Mouse (Mus musculus) bone marrow, adult 2 months (tissue): ENCODE results near the gene Tnfrsf11a. TPM values are rescaled to one million over a fixed set of nuclear protein-coding genes. Genes with fewer than 3 reads are reported as not detected.

Experiments used
- H3K27ac ChIP-seq: fragments of 200-500 bp; 2 replicates; pipeline ENCODE4 v1.5.1; 2012; ENCODE audit warnings: low read depth, mild to moderate bottlenecking, control low read depth, inconsistent platforms, low read length; ENCODE audit not compliant: control insufficient read depth, poor library complexity, insufficient read depth
- H3K4me1 ChIP-seq: fragments of 200-500 bp; 2 replicates; pipeline ENCODE4 v1.6.1; 2011; ENCODE audit warnings: low read length; ENCODE audit not compliant: control insufficient read depth, insufficient read depth
- H3K4me3 ChIP-seq: fragments of 200-500 bp; replicated peaks from 2 replicates; pipeline ENCODE3; 2011; ENCODE audit warnings: mild to moderate bottlenecking, low read depth, low read length, control low read depth; ENCODE audit not compliant: control insufficient read depth
- CTCF ChIP-seq: fragments of 200-500 bp; IDR thresholded peaks from 2 replicates; pipeline ENCODE4 v1.5.1; 2011; ENCODE audit warnings: low read length, control low read depth; ENCODE audit not compliant: control insufficient read depth, insufficient read depth
- POLR2A ChIP-seq: fragments of 200-500 bp; IDR thresholded peaks from 2 replicates; pipeline ENCODE4 v1.6.1; 2011; ENCODE audit warnings: low read depth, mild to moderate bottlenecking, control low read depth, low read length, borderline replicate concordance; ENCODE audit not compliant: control insufficient read depth
- WGBS: fragments of 180-500 bp; shearing (Covaris S2); methylation state at CpG from one replicate; pipeline ENCODE4 v1.1.7; 2018; 5-methylcytosine and 5-hydroxymethylcytosine counted together
- polyA plus RNA-seq: library from polyadenylated mRNA; stranded (reverse); fragments of >200 nt; gene quantifications from 2 replicates; pipeline ENCODE4 v1.2.4, GENCODE M21; 2011; ENCODE audit warnings: low replicate concordance; ENCODE audit not compliant: missing spikeins, insufficient read depth, insufficient read length

Tnfrsf11a gene
- polyA plus RNA-seq, 1 experiment, result 0.90 TPM

GRCm38 (mm10) chr1:105780079-105780456, 450 bp upstream of the Tnfrsf11a start:
- no peaks in the 10 kb centered on the region for H3K4me1 ChIP-seq
- WGBS, result 20% methylated on average over 12 of the region's 12 CpGs
- TF ChIP-seq CTCF, result no peak
- no peak for TF ChIP-seq POLR2A
- no peak overlapping the region for H3K4me3 ChIP-seq
- no peak overlapping the region for H3K27ac ChIP-seq

- H3K27ac ChIP-seq, result no peak overlapping the region
- TF ChIP-seq CTCF (no peak), POLR2A (no peak)
- 31% methylated on average over 12 of the region's 12 CpGs for WGBS
Measured at GRCm38 (mm10) chr1:105781391-105782146, 1.1 kb downstream of the Tnfrsf11a start.

GRCm38 (mm10) chr1:105784257-105785016, 3.9 kb downstream of the Tnfrsf11a start:
- TF ChIP-seq POLR2A (no peak), CTCF (no peak)
- WGBS, result 55% methylated on average over 5 of the region's 5 CpGs
- Histone ChIP-seq H3K4me3 (no peak overlapping the region), H3K27ac (no peak overlapping the region), H3K4me1 (no peaks in the 10 kb centered on the region)

More at GRCm38 (mm10) chr1:105781391-105782146, 1.1 kb downstream of the Tnfrsf11a start:
- Histone ChIP-seq H3K4me1 (no peaks in the 10 kb centered on the region), H3K4me3 (no peak overlapping the region)

GRCm38 (mm10) chr1:105785146-105785545, 4.6 kb downstream of the Tnfrsf11a start:
- Histone ChIP-seq H3K4me3 (no peak overlapping the region), H3K27ac (no peak overlapping the region), H3K4me1 (no peaks in the 10 kb centered on the region)
- 31% methylated on average over 4 of the region's 4 CpGs for WGBS
- no peak for TF ChIP-seq CTCF
- TF ChIP-seq POLR2A, result no peak

GRCm38 (mm10) chr1:105786731-105787357, 6.3 kb downstream of the Tnfrsf11a start:
- no peak overlapping the region for H3K4me3 ChIP-seq
- H3K4me1 ChIP-seq, result no peaks in the 10 kb centered on the region
- no peak overlapping the region for H3K27ac ChIP-seq
- no peak for TF ChIP-seq CTCF
- no peak for TF ChIP-seq POLR2A
- 35% methylated on average over 6 of the region's 6 CpGs for WGBS

- WGBS, result 41% methylated on average over 3 of the region's 3 CpGs
- Histone ChIP-seq H3K4me3 (no peak overlapping the region), H3K4me1 (no peaks in the 10 kb centered on the region), H3K27ac (no peak overlapping the region)
- TF ChIP-seq CTCF (no peak), POLR2A (no peak)
Measured at GRCm38 (mm10) chr1:105790103-105790502, 9.6 kb downstream of the Tnfrsf11a start.

- H3K4me3 ChIP-seq, result no peak overlapping the region
- no peaks in the 10 kb centered on the region for H3K4me1 ChIP-seq
- TF ChIP-seq CTCF (no peak), POLR2A (no peak)
- no peak overlapping the region for H3K27ac ChIP-seq
- WGBS, result 80% methylated on average over 6 of the region's 6 CpGs
Measured at GRCm38 (mm10) chr1:105794670-105795069, 14.2 kb downstream of the Tnfrsf11a start.

- H3K27ac ChIP-seq, result no peak overlapping the region
- TF ChIP-seq CTCF (no peak), POLR2A (no peak)
- 72% methylated on average over 4 of the region's 4 CpGs for WGBS
- H3K4me3 ChIP-seq, result no peak overlapping the region
- H3K4me1 ChIP-seq, result no peaks in the 10 kb centered on the region
Measured at GRCm38 (mm10) chr1:105795705-105796104, 15.2 kb downstream of the Tnfrsf11a start.
